Mouse (Mus musculus) CH12.LX (cell line): ENCODE measurements around the gene Slc22a13. TPM values are rescaled to one million over a fixed set of nuclear protein-coding genes. Genes with fewer than 3 reads are reported as not detected.

Source experiments
- DNase-seq: peaks from one replicate; pipeline ENCODE4 v3.0.0-alpha.2; 2013; ENCODE audit errors: extremely low read depth
- H3K27ac ChIP-seq: 2 replicates; pipeline ENCODE4 v1.5.1; 2012; ENCODE audit warnings: low read depth, mild to moderate bottlenecking, control low read depth, moderate library complexity; ENCODE audit not compliant: insufficient read depth
- H3K27me3 ChIP-seq: replicated peaks from 2 replicates; pipeline ENCODE3; 2012; ENCODE audit warnings: inconsistent platforms
- H3K36me3 ChIP-seq, 2 experiments: replicated peaks in 1 of 2; 2 replicates each; pipeline versions ENCODE3 to v1.6.1; 2012; ENCODE audit warnings: inconsistent platforms in 1 of 2, low read length in 1 of 2, mild to moderate bottlenecking in 1 of 2, mixed read lengths in 1 of 2, moderate library complexity in 1 of 2; ENCODE audit not compliant: control insufficient read depth in 1 of 2, insufficient read depth in 1 of 2
- H3K4me1 ChIP-seq, 2 experiments: 2 replicates each; pipeline ENCODE4 v1.6.1; 2012; ENCODE audit warnings: inconsistent platforms in 1 of 2, moderate library complexity in 1 of 2; ENCODE audit not compliant: insufficient read depth in 2 of 2, control insufficient read depth in 1 of 2
- H3K4me2 ChIP-seq: 2 replicates; pipeline ENCODE4 v1.6.1; 2012; ENCODE audit warnings: low read depth, mild to moderate bottlenecking, control low read depth; ENCODE audit not compliant: poor library complexity, insufficient read depth, severe bottlenecking
- H3K4me3 ChIP-seq, 3 experiments: fragments of 150-350 bp in 1 of 3; sonication (generic) in 1 of 3; replicated peaks in 1 of 3; 2 replicates each; pipeline versions ENCODE3 to v1.5.1; 2011 to 2012; ENCODE audit warnings: low read depth in 2 of 3, low read length in 2 of 3, mild to moderate bottlenecking in 2 of 3, moderate library complexity in 2 of 3, control low read depth in 1 of 3, improper control_type of control experiment in 1 of 3, inconsistent platforms in 1 of 3, mixed read lengths in 1 of 3; ENCODE audit not compliant: poor library complexity in 1 of 3
- H3K79me2 ChIP-seq: replicated peaks from 2 replicates; pipeline ENCODE4 v1.6.1; 2012; ENCODE audit warnings: mild to moderate bottlenecking, moderate library complexity; ENCODE audit not compliant: control insufficient read depth, poor library complexity, insufficient read depth, severe bottlenecking; ENCODE audit errors: extremely low read depth
- H3K9ac ChIP-seq: 2 replicates; pipeline ENCODE4 v1.6.1; 2012; ENCODE audit warnings: low read depth, mild to moderate bottlenecking, control low read depth, moderate library complexity; ENCODE audit not compliant: insufficient read depth
- H3K9me3 ChIP-seq: replicated peaks from 2 replicates; pipeline ENCODE3; 2012; ENCODE audit warnings: low read length, inconsistent platforms, mixed read lengths
- BHLHE40 ChIP-seq: IDR thresholded peaks from 2 replicates; pipeline ENCODE4 v1.6.1; 2011; ENCODE audit warnings: mild to moderate bottlenecking, low read depth, low read length, improper control_type of control experiment
- CHD1 ChIP-seq: IDR thresholded peaks from 2 replicates; pipeline ENCODE4 v1.6.1; 2012; ENCODE audit warnings: low read depth, low read length, improper control_type of control experiment, inconsistent platforms
- CTCF ChIP-seq, 2 experiments: IDR thresholded peaks in 1 of 2; conservative IDR thresholded peaks in 1 of 2; 2 replicates each; pipeline ENCODE4 v1.5.1; 2011 to 2012; ENCODE audit warnings: low read depth in 2 of 2, low read length in 2 of 2, improper control_type of control experiment in 1 of 2, inconsistent platforms in 1 of 2, mild to moderate bottlenecking in 1 of 2, moderate library complexity in 1 of 2
- ELF1 ChIP-seq: IDR thresholded peaks from 2 replicates; pipeline ENCODE4 v1.6.1; 2014; ENCODE audit warnings: low read depth, mild to moderate bottlenecking, inconsistent platforms, low read length, improper control_type of control experiment
- ETS1 ChIP-seq: conservative IDR thresholded peaks from 2 replicates; pipeline ENCODE4 v1.6.1; 2012; ENCODE audit warnings: low read depth, mild to moderate bottlenecking, inconsistent platforms, low read length, improper control_type of control experiment, moderate library complexity
- HCFC1 ChIP-seq: IDR thresholded peaks from 2 replicates; pipeline ENCODE4 v1.6.1; 2012; ENCODE audit warnings: low read depth, mild to moderate bottlenecking, inconsistent platforms, low read length, improper control_type of control experiment
- IRF4 ChIP-seq: IDR thresholded peaks from 2 replicates; pipeline ENCODE4 v1.6.1; 2014; ENCODE audit warnings: low read depth, mild to moderate bottlenecking, inconsistent platforms, low read length, improper control_type of control experiment
- JUN ChIP-seq: IDR thresholded peaks from 2 replicates; pipeline ENCODE4 v1.6.1; 2011; ENCODE audit warnings: low read depth, mild to moderate bottlenecking, low read length, improper control_type of control experiment, moderate library complexity; ENCODE audit not compliant: insufficient read depth
- JUND ChIP-seq: conservative IDR thresholded peaks from 2 replicates; pipeline ENCODE4 v1.6.1; 2011; ENCODE audit warnings: low read depth, low read length, improper control_type of control experiment
- MAFK ChIP-seq: IDR thresholded peaks from 2 replicates; pipeline ENCODE4 v1.6.1; 2011; ENCODE audit warnings: low read length, improper control_type of control experiment; ENCODE audit not compliant: insufficient replicate concordance
- MAZ ChIP-seq: IDR thresholded peaks from 2 replicates; pipeline ENCODE4 v1.6.1; 2012; ENCODE audit warnings: low read depth, mild to moderate bottlenecking, inconsistent platforms, low read length, improper control_type of control experiment, moderate library complexity
- MEF2A ChIP-seq: IDR thresholded peaks from 2 replicates; pipeline ENCODE4 v1.6.1; 2014; ENCODE audit warnings: low read depth, mild to moderate bottlenecking, inconsistent platforms, low read length, improper control_type of control experiment, borderline replicate concordance
- MYC ChIP-seq: IDR thresholded peaks from 2 replicates; pipeline ENCODE4 v1.6.1; 2011; ENCODE audit warnings: low read depth, mild to moderate bottlenecking, improper control_type of control experiment, low read length
- NELFE ChIP-seq: IDR thresholded peaks from 2 replicates; pipeline ENCODE4 v1.6.1; 2011; ENCODE audit warnings: low read depth, low read length, improper control_type of control experiment
- PAX5 ChIP-seq: IDR thresholded peaks from 2 replicates; pipeline ENCODE4 v1.6.1; 2012; ENCODE audit warnings: low read length, inconsistent platforms, mixed read lengths
- POLR2A ChIP-seq: IDR thresholded peaks from 2 replicates; pipeline ENCODE4 v1.6.1; 2011; ENCODE audit warnings: low read depth, mild to moderate bottlenecking, improper control_type of control experiment, low read length
- RCOR1 ChIP-seq: conservative IDR thresholded peaks from 2 replicates; pipeline ENCODE4 v1.6.1; 2012; ENCODE audit warnings: low read depth, mild to moderate bottlenecking, inconsistent platforms, low read length, improper control_type of control experiment
- SMC3 ChIP-seq: IDR thresholded peaks from 2 replicates; pipeline ENCODE4 v1.6.1; 2011; ENCODE audit warnings: low read depth, low read length, improper control_type of control experiment
- UBTF ChIP-seq: IDR thresholded peaks from 2 replicates; pipeline ENCODE4 v1.6.1; 2012; ENCODE audit warnings: low read depth, mild to moderate bottlenecking, inconsistent platforms, low read length, improper control_type of control experiment, moderate library complexity
- ZC3H11A ChIP-seq: IDR thresholded peaks from 2 replicates; pipeline ENCODE4 v1.6.1; 2012; ENCODE audit warnings: low read depth, mild to moderate bottlenecking, inconsistent platforms, low read length, improper control_type of control experiment
- ZKSCAN1 ChIP-seq: IDR thresholded peaks from 2 replicates; pipeline ENCODE4 v1.6.1; 2012; ENCODE audit warnings: low read depth, inconsistent platforms, low read length, improper control_type of control experiment, borderline replicate concordance
- dilution Hi-C: fragments of 300-500 bp; cut with MboI; formaldehyde crosslinking; loops from 2 replicates; pipeline ENCODE4 v1.14.3; 2020; ENCODE audit warnings: low sequenced_read_pairs; ENCODE audit not compliant: extremely low pct_unique_long_range_greater_than_20kb, extremely low pct_ligation_motif_present
- in situ Hi-C: fragments of 300-500 bp; cut with MboI; formaldehyde crosslinking; loops from 3 replicates; pipeline ENCODE4 v1.14.3; 2019; ENCODE audit warnings: low sequenced_read_pairs, low pct_ligation_motif_present, low pct_unique_long_range_greater_than_20kb, mixed read lengths
- polyA plus RNA-seq: library from polyadenylated mRNA; unstranded; fragments of >175 nt; gene quantifications from 2 replicates; pipeline ENCODE4 v1.2.1, GENCODE M21; 2012; ENCODE audit warnings: low read depth; ENCODE audit not compliant: insufficient read length
- total RNA-seq, 2 experiments: library from RNA; depleted of rRNA; stranded (reverse); fragments of 300-350 nt in 1 of 2; fragments of >200 nt in 1 of 2; gene quantifications; 2 replicates each; pipeline ENCODE4 v1.2.3; 2012 to 2014

Gene Slc22a13
- total and polyA plus RNA-seq, 3 experiments, result not detected

DNA sequence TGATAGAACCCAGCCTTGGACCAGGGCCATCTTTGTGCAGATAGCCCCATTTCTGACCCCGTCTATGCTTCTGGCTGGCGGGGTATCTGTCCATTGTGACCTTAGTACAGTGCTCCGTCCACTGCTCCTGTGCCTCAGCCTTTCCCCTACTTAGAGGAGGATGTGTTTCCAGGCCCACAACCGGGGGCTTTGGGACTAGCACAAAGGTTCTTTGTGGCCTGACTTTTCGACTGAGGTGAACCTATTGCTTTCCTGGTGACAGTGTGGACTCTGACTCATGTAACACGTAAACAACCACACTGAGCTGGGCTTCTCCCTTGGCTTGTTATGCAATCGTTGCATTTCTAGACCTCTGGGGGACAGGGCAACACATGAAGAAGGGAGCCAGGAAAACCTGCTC lies 44.2 kb downstream of the Slc22a13 start:
- Histone ChIP-seq H3K36me3 (no peaks in the 10 kb centered on the region), H3K9me3 (no peaks in the 10 kb centered on the region), H3K27ac (no peak overlapping the region), H3K27me3 (peaks cover 50% of the 10 kb centered on the region), H3K4me2 (no peak overlapping the region), H3K79me2 (no peaks in the 10 kb centered on the region)
- dilution Hi-C loops, result no loop called here
- no peak for DNase-seq
- in situ Hi-C loops, result no loop called here
- TF ChIP-seq JUN (no peak), POLR2A (no peak)
- TF ChIP-seq, all 38 proteins: peak for 0
- Histone ChIP-seq H3K9ac (no peak overlapping the region), H3K4me3 (no peak overlapping the region), H3K4me1 (no peaks in the 10 kb centered on the region)

DNA sequence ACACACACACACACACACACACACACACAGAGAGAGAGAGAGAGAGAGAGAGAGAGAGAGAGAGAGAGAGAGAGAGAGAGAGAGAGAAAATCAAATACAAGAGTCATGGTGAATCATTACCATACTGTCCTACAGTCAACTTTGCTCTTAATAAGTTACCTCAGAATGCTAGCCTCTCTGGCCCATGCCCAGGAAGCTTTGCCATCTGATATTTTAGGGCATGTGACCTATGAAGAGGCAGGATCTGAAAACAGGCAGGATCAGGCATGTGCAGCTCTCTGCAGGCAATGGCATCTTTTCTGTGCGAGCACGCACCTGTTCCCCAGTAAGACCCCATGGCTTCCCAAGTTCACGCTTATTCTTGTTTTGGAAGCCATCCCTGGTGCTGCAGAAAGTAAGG lies 48.2 kb downstream of the Slc22a13 start:
- dilution Hi-C loops (no loop called here), in situ Hi-C loops (no loop called here)
- H3K36me3 ChIP-seq, result no peaks in the 10 kb centered on the region
- peaks cover 0 to 2% of the 10 kb centered on the region in 2 experiments; a peak in 2 of 4 replicates for H3K4me1 ChIP-seq
- no peak overlapping the region for H3K9ac ChIP-seq
- DNase-seq, result no peak
- H3K27ac ChIP-seq, result no peak overlapping the region
- no peaks in the 10 kb centered on the region for H3K9me3 ChIP-seq
- no peaks in the 10 kb centered on the region for H3K79me2 ChIP-seq
- H3K27me3 ChIP-seq, result peaks cover 60% of the 10 kb centered on the region
- H3K4me3 ChIP-seq, result no peak overlapping the region
- no peak overlapping the region for H3K4me2 ChIP-seq
- TF ChIP-seq CHD1 (no peak), ZKSCAN1 (no peak), JUND (no peak), CTCF (conservative IDR thresholded peaks at IDR 0.05 in 1 of 2, IDR thresholded peaks at IDR 0.05 in 1 of 2; ENCODE audit: low read depth in 2 of 2, low read length in 2 of 2) (no peak), ZC3H11A (no peak), RCOR1 (no peak), POLR2A (no peak), PAX5 (no peak), HCFC1 (no peak), ELF1 (no peak), MAFK (no peak), MYC (no peak), MAZ (no peak), BHLHE40 (no peak), SMC3 (no peak), NELFE (no peak), IRF4 (no peak), ETS1 (no peak), UBTF (no peak), MEF2A (no peak)
